Mouse (Mus musculus): Measurements from ENCODE around the gene Ntsr2.
"Not testable (repeated sequence)": the region's sequence is repeated elsewhere in the genome, so short reads cannot be mapped to it uniquely, and the experiment has no call there.

The Ntsr2 gene

DNA sequence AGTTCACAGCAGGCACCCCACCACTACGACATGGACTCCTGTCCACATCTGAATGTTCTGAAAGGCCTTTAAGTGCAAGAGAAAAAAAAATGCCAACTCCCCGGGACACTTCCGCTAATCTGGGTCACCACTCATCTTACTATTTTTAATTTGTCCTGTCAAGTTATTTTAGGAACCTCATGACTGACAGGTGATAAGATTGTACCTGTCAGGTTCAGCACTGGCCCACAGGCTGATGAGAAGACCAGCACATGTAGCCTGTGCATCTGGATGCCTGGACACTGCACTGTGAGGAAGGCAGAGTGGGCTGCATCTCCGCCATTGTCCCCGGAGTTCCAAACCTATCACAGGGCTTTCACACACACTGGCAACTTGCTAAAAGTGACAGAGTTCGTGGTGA is 3.4 kb upstream of the Ntsr2 start:
- no peak for DNase-seq

DNA sequence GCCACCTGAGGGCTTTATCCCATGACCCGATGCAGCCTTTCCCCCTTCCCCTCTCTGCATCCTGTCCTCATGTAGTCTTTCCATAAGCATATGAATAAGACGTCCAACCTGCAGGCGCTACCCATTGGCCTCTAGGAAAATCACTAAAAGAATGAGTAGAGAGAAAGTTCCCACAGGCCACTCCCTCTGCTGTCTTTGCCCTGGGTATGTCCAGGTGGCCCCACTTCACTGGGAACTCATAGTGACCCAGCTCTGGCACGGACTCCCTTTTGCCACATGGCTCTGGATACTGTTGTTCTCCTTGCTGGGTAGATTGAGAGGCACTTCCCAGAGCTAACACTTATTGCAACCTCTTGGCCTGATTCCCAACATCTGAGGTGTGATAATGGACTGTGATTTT is 2.4 kb downstream of the Ntsr2 start:
- no peak for DNase-seq

GRCm38 (mm10) chr12:16656906-16657875 is 4.0 kb downstream of the Ntsr2 start:
- DNase-seq = no peak

GRCm38 (mm10) chr12:16661459-16661858 is 8.3 kb downstream of the Ntsr2 start:
- no peak for DNase-seq

GRCm38 (mm10) chr12:16661936-16662335 is 8.8 kb downstream of the Ntsr2 start:
- DNase-seq = no peak

GRCm38 (mm10) chr12:16662955-16663585 is 9.9 kb downstream of the Ntsr2 start:
- DNase-seq = peak; percentile 40

DNA sequence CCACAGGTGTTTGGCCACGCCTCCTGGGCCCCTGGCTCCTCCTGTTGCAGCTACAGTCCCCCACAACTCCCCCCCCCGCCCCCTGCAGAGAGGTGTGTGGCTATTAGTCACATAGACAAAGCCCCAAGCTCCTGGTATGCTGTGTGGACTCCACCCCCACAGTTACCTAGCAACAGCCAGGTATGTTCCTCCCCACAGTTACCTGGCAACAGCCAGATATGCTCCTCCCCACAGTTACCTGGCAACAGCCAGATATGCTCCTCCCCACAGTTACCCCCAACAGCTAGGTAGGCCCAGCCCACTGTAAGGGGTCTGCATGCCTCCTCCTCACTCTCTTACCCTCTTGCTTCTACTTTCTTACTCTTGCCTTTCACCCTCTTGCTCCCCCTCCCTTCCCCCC is 11.8 kb downstream of the Ntsr2 start:
- no peak for DNase-seq

DNA sequence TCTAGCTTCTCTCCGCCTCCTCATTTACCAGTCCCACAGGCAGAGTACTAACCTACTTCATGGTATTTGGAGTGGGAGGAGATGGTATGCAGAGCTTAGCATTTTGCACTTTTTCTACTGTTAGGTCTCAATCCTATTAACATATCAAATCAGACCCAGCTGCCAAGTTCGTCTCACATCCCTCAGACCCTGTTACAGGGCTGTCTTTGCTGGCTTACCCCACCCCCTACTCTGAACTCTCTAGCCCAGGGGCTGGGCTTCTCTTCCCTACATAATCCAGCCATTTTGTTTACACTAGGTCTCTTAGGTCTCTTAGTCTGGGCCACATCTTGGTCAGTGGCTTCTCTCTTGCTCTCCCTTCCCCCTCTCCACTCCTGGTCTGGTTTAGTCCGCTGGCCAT is 16.0 kb downstream of the Ntsr2 start:
- DNase-seq = no peak

- no peak for DNase-seq
Measured at GRCm38 (mm10) chr12:16672246-16672645, 19.1 kb downstream of the Ntsr2 start.

DNA sequence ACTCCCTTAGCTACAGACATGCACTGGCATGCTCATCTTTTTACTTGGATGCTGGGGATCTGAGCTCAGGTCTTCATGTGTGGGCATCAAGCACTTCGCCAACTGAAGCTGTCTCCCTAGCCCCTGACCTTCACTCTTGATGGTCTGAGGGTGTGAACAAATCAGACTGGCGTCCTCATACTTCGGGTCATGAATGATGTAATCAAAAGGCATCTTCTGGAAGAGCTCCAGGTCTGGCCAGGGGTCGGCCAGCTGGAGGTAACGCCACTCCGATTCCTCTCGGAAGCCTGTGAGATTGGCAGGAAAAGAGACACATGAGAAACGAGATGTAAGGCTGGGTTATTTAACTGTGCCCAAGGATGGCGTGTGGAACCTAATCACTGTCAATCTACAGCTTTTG is 37.4 kb downstream of the Ntsr2 start:
- DNase-seq = no peak

GRCm38 (mm10) chr12:16694783-16695182 is 41.6 kb downstream of the Ntsr2 start:
- no peak for DNase-seq

DNA sequence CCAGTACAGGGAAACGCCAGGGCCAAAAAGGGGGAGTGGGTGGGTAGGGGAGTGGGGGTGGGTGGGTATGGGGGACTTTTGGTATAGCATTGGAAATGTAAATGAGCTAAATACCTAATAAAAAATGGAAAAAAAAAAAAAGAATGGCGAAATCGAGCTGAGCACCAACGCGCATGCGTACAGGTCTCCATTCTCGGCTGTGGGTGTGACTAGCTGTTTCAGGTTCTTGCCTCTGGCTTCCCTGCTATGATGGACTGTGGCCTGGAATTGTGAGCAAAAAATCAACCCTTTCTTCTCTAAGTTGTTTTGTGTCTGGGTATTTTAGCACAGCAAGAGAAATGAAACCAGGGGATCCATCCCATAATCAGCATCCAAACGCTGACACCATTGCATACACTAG is 42.1 kb downstream of the Ntsr2 start:
- DNase-seq = not testable (repeated sequence)

DNA sequence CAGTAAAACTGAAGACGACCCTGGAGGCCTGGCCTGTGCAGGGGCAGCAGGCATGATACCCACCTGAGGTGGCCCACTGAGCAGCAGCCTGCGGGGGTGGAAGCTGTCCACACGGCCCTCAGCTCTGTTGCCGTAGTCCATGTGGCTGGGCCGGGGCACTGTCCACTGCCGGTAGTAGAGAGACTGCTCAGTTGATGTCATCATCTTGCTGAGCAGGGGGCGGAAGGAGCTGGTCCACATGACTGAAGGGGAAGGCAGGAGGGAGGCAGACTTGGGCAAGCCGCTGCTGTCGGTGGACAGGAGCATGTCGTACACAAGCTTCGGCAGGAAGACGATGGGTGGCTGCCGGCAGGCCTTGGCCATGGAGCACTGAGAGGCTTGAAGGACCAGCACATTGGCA is 43.0 kb downstream of the Ntsr2 start:
- no peak for DNase-seq

- no peak for DNase-seq
Measured at GRCm38 (mm10) chr12:16698691-16699090, 45.5 kb downstream of the Ntsr2 start.

Data from cerebellum, adult 9-10 months (tissue).